Mouse (Mus musculus) left cerebral cortex, postnatal 14 days (tissue): Measurements from ENCODE around the gene Vdr. TPM values are rescaled to one million over a fixed set of nuclear protein-coding genes. Genes with fewer than 3 reads are reported as not detected.

Experiments used
- total RNA-seq, 2 experiments: library from RNA; stranded (reverse); gene quantifications; 2 replicates each; pipeline ENCODE4 v1.2.3; 2021

Vdr gene
- total RNA-seq, 2 experiments from 2014 or later = 0.13 TPM

Other genes starting within 250 kb of the Vdr start
- gene Rpap3, start 204.8 kb downstream of the Vdr start, total RNA-seq = 10 to 100 TPM; 27.4 to 28.2 TPM
- gene Endou, start 179.3 kb downstream of the Vdr start, total RNA-seq = under 1 TPM; 0.94 to 0.97 TPM
- 10 to 100 TPM; 28.9 to 36.7 TPM for gene Rapgef3, start 142.7 kb downstream of the Vdr start, total RNA-seq
- gene Slc48a1, start 132.1 kb downstream of the Vdr start, total RNA-seq = 100 to 1,000 TPM; 157 to 169 TPM
- 10 to 100 TPM; 23.7 to 25.9 TPM for gene Hdac7, start 66.1 kb downstream of the Vdr start, total RNA-seq
- 10 to 100 TPM; 14.9 to 16.3 TPM for gene Tmem106c, start 53.6 kb upstream of the Vdr start, total RNA-seq
- under 1 TPM; 0.57 to 0.97 TPM for gene Col2a1, start 94.1 kb upstream of the Vdr start, total RNA-seq
- 100 to 1,000 TPM; 349 to 369 TPM for gene Pfkm, start 182.0 kb upstream of the Vdr start, total RNA-seq
- 10 to 100 TPM; 11.8 to 13.7 TPM for gene Senp1, start 183.1 kb upstream of the Vdr start, total RNA-seq